Mouse (Mus musculus): ENCODE measurements around the gene Smad3. TPM values are rescaled to one million over a fixed set of nuclear protein-coding genes. Genes with fewer than 3 reads are reported as not detected.

The Smad3 gene
- total RNA-seq, 2 experiments from 2014 or later: 5.0 to 13.2 TPM

DNA sequence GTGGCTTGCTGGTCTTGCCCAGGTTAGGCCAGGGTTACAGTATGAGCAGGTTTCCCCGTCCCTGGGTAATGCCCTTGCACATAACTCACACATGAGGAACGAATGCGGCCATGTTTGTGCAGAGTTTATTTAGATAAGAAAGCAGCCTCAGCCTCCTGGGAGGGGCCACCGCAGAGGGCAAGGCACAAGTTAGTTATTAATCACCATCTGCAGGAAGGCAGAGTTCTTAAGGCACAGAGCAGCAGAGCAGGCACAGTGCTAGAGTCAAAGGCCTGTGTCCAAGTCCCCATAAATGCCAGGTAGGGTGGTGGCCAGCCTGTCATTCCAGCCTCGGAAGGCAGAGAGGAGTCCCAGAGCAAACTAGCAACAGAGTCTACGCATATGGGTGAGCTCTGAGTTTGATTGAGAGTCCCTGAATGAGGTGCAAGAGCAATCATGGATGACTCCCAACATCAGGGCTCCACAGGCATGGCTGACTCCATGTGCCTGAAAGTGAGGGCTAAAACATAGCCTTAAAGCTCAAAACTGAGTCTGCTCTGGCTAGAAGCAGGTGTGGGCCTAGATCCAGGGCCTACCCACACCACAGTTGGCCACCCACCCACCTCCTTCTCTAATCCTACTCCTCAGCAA lies 17.2 kb upstream of the Smad3 start:
- ATAC-seq (replicated peaks; ENCODE audit: low FRiP score, poor library complexity, severe bottlenecking): peak; percentile 58; the same call in 1 of the 2 replicates

DNA sequence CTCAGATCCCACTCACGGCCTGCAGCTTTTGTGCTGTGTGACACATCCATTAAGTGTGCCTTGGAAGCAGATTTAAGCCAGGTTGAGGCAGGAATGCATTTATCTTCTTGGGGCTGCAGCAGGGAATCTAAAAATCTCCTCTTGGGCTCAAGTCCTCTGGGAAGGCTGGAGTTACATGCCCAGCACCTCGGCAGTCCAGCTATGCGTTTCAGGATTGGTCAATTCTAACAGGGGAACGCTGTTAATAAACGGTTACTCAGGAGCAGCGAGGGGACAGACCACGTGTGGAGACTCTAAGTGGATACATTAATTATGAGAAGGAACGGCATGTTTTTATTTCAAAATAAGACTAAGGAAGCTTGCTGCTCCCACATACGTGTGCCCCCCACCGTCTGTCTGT lies 14.7 kb upstream of the Smad3 start:
- no peak for ATAC-seq (replicated peaks; ENCODE audit: low FRiP score, poor library complexity, severe bottlenecking)

DNA sequence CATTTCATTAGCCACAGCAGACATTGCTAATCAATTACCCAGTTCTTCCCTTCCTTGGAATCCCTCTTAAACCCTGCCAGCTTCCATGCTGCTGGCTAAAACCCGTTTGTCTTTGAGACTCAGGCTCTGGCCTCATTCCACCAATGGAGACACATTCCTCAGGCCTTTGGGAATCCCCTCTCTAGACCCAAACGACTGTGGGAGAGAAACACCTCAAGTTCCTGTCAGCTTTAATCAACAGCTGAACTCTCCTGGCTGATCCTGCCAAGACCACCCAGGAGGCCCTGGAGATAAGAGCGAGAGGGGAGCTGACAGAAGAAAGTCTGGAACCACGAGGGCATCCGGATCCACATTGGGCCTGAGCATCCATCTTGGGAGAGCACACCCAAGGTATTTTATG lies 13.9 kb upstream of the Smad3 start:
- no peak for ATAC-seq (replicated peaks; ENCODE audit: low FRiP score, poor library complexity, severe bottlenecking)

DNA sequence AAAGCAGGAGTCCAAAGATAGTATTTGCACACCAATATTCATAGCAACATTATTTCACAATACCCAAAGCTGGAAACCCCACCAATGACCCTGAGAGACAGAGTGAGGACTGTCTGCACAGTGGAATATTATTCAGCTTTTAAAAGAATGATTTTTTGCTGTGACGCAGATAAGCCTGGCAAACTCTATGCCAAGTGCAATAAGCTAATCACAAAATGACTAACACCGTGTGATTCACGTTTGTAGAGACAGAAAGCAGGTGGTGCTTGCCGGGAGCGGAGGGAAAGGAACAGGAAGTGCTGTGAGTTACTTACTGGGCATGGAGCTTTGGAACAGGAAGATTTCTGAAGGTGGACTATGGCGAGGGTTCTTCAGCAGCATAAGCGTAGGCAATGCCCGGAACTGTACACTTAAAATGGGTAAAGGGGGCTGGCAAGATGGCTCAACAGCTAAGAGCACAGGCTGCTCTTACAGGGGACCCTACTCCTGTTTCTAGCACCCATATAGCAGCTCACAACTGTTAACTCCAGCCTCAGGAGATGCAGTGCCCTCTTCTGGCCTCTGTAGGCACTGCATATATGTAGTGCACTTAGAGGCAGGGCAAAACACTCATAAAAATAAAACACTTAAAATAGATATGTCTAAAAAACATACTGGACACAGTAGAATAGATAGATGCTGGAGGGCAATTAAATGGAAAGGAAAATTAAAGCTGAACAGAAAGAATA lies 3.7 kb upstream of the Smad3 start:
- no peak for ATAC-seq (replicated peaks; ENCODE audit: low FRiP score, poor library complexity, severe bottlenecking)

DNA sequence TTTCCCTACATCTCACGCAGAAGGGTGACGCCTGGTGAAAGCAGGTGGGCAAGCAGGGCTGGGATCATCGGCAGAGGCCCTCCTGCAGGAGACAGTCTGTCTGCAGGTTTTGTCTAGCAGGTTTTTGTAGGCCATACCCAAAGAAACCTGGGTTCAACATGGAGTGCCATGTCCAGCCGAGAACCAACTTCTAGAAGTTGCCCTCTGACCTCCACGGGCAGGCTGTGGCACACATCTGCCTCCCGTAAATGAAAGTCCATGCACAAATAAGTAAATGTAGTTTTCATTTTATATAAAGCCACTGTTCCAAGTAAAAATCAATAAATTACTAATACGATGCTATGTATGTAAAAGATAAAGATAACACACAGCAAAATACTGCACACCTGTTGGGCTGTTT lies 3.0 kb upstream of the Smad3 start:
- no peak for ATAC-seq (replicated peaks; ENCODE audit: low FRiP score, poor library complexity, severe bottlenecking)

DNA sequence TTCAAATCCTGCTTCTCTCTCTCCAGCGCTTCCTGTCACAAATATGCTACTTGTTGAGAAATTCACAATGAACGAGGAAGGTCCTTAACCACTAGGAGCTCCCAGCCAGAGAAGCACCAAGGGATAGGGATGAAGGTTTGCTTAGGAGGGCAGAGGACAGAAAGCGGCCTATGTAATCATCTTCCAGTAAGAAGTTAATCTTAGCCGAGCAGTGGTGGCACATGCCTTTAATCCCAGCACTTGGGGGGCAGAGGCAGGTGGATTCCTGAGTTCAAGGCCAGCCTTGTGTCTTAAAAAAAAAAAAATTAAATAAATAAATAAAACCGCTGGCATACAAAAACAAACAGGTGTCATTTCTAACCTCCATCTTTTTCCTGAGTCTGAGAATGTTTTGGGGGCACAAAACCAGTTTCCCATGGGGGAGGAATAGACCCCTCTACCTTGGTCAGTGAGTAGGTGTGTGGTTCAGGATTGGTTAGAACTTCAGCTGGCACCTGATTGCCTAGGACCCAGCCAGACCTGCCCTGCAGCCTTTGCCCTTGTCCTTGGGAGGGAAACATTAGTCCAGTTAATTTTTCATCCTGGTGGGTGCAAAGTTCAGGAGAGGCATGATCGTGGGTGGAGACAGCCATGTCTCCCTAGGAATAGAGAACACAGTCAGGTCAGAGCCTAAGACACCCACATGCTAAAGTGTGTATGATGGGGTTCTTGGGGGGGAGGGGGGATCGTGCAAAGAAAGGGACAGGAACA lies 2.4 kb upstream of the Smad3 start:
- ATAC-seq (replicated peaks; ENCODE audit: low FRiP score, poor library complexity, severe bottlenecking): no peak

DNA sequence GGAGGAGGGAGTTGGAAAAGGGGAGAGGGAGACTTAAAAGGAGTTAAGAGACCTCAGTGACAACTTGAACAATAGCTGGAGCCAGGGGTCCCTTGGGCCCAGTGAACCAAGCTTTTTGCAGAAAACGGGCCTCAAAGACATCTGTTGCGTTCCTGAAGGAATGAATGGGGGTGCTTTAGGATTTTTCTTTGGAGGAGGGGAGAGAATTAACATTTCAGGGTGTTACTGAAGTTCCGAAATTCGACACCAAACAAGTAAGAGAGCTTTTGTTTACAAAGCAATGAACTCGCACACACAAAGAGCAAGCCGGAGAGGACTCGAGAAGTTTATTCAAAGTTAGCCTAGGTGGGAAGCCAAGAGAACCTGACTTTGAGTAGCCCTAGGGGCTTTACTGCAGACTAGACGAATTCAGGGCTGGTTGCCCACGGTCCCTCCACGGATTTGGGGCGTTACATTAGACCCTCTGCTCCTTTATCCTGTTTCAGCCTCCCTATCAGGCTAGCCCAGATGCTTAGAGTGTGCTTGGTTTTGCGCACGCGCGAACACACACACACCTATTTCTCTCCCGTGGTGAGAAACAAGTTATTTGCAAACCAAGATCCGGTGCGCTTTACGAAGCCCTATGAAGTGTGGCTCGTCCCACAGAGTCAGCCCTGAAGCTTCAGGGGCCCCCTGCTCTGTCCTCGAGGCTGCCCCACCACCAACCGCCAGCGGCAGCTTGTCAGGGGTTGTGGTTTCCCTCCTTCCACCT lies 1.0 kb upstream of the Smad3 start:
- peak; percentile 55 for ATAC-seq (replicated peaks; ENCODE audit: low FRiP score, poor library complexity, severe bottlenecking)

DNA sequence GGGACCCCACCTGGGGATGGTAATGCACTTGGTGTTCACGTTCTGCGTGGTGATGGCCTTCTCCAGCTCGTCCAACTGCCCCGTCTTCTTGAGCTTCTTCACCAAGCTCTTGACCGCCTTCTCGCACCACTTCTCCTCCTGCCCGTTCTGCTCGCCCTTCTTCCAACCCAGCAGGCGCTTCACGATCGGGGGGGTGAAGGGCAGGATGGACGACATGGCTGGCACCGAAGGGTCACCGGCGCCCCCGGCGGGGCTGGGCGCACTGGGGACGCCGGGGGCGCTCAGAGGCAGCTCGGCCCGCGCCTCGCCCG lies 377 bp downstream of the Smad3 start:
- no peak for ATAC-seq (replicated peaks; ENCODE audit: low FRiP score, poor library complexity, severe bottlenecking)

DNA sequence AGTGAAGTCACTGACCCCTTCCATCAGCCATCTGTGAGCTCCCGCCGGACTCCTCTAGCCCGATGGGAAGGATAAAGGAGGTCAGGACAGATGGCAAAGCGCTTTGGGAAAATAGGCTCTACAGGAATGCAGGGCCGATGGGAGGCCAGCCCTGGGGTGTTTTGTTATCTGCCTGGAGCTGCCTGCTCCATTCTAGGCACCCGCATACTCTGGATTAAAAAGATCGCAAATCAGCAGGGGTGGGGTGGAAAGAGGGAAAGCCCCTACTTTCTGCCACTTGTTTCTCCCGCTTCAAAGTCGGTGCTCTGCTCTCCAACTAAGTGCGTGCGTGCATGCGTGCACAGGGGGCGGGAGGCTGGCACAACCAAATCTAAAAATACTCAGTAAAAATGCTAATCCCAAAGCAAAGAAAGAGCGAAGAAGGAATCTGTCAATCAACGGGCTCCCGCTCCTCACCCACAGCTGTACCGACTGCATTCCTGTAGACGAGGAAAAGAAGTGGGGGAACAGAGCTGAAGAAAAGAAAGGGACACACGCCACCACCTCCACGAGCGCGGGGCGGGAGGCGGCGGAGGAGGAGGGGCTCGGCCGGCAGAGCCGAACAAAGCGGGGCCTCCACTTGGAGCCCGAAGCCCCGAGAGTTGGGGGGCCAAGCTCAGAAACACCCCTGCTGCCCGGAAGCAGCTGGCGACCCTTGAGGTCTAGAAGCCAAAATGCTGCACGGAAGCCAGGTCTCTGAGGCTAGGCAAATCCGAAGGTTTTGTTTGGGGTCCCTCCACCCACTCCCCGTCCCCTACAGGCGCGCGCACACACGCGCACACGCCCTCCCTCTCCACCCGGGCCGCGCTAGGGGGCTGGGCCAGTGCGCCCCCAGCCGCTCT lies 973 bp downstream of the Smad3 start:
- ATAC-seq (replicated peaks; ENCODE audit: low FRiP score, poor library complexity, severe bottlenecking): no peak

DNA sequence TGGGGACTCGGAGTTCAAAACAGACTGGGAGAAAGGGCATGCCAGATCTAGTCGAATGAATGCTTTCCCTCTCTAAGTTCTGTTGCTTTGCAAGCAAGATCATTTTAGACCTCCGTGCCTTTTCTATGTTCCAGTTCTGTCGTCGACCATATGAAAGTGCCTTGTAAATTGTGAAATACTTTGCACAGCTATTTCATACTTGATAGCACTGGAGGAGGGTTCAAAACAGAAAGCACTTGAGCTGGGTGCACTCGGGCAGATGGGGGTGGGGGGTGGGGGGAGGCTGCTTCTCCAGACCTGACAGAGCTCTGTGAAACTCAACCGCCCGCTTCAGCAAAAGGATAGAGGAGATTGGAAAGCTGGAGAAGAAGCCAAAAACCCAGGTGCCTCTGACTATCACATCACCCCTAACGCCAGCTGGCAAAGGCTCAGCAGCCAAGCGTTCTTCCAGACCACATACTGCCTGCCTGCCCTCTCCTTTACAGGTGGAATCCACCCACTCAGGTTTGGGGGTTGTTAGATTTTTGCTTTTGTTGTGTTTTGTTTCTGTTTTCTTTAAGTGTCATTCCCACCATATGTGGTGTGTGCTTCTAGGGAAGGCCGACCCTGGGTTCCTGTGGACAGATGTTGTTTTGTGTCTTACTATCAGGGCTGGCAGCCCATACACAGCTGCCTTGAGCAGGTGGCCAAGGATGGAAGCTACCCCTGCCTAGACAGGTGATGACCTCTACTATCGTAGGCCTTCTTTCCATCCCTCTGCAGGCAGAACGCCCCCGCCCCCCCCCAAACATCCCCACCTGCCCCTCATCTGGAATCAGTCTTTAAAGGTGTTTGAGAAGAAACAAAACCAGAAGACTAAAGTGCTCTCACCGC lies 1.9 kb downstream of the Smad3 start:
- ATAC-seq (replicated peaks; ENCODE audit: low FRiP score, poor library complexity, severe bottlenecking): no peak

DNA sequence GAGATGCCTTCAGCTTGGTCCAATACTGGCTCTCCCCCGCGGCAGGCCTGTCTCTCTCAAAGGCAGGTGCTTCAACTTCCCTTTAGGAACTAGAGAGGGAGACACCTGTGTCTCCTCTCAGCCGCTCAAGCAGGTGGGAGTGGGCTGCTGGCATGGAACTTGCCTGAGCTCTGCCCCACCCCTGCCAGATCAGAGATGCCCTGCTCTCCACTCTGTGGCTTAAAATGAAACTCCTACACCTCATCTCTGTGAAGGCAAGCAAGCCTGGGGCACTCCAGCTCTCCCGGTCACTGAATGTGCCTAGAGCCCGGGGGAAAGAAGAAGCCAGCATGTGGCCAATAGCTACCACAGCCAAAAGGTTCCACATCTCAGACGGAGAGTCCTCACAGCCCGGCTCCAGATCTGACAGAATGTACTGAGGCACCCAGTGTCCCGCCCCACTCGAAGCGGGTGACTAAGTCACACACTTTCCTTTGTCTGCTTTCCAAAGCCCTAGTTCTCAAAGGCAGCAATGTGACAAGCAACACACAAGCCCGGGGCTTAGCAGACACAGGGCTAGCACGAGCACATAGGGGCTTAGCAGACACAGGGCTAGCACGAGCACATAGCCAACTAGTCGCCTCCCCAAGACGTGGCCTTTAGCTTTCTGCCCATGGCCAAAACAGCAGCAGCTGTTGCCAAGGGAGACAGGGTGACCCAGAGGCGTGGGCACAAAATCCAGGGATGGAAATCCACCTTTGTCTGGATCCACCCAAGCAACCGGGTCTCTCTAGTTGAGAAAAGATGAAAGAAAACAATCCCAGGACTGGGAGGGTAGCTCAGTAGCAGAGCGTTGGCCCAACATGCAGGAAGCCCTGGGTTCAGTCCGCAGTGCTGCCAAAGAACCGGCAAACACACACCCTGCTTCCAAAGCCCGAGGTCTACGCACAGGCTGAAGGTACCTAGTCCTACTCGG lies 3.0 kb downstream of the Smad3 start:
- no peak for ATAC-seq (replicated peaks; ENCODE audit: low FRiP score, poor library complexity, severe bottlenecking)

DNA sequence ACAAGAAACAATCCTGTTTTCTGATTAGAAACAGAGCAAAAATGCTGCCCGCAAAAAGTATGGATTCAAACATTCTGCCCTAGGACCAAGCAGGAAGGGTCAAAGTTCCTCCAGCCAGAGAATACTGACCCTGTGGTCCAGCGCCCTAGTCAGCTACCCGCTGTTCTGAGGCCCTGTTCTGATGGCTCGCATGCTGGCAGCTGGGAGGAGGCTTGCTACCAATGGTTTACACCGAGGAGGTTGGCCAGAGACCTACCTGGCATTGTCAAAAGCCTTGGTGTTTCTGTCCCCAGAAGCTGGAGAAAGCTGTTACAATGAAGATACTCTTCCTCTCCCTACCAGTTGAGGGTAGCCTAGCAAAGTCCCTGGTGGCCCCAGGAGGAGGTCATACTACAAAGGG lies 3.8 kb downstream of the Smad3 start:
- ATAC-seq (replicated peaks; ENCODE audit: low FRiP score, poor library complexity, severe bottlenecking): no peak

DNA sequence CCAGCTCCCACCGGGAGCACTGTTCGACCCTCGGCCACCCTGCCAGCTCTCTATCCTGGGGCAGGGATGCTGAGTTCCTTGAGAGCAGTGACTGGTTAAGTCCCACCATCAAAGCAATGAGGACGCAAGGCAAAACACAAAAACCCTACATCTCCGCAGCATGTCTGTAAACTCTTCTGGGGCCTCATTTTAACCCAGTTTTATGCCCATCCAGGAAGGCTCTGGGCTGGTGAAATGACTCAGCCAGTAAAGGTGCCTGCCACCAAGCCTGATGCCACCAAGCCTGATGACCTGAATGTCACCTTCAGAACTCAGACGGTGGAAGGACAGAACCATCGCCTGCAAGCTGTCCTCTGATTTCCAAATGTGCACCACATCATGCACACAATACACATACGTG lies 4.4 kb downstream of the Smad3 start:
- no peak for ATAC-seq (replicated peaks; ENCODE audit: low FRiP score, poor library complexity, severe bottlenecking)

DNA sequence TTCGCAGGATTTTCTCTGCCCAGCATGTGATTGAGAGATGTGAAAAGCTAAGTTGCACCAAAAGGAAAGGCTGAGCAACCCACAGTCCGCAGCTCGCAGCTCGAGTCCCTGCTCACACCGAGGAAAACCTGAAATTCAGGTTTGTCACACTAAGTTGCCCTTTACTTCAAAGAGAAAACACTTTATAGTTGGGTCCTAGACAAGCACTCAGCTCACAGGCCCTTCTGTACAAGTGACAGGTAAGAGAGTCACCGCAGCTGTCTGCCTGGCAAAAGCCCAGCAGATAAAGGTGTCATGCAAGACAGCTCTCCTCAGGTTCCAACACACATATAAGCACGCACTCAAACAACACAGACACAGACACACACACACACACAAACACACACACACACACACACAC lies 5.2 kb downstream of the Smad3 start:
- no peak for ATAC-seq (replicated peaks; ENCODE audit: low FRiP score, poor library complexity, severe bottlenecking)

DNA sequence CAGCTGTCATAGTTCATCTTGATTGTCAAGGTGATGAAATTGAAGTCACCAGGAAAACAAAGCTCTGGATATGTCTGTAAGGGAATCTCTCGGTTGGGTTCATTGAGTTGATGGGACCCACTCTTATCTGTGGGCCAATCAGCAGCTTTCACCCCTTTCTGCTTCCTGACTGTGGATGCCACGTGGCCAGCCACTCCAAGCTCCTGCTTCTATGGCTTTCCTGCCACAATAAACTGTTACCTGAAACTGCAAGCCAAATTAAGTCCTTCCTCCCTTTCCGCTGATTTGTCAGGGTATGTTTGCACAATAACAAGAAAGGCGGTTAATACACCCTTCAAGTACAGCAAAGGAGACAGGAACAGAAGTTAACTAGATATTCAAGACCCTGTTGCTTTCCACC lies 6.5 kb downstream of the Smad3 start:
- no peak for ATAC-seq (replicated peaks; ENCODE audit: low FRiP score, poor library complexity, severe bottlenecking)

DNA sequence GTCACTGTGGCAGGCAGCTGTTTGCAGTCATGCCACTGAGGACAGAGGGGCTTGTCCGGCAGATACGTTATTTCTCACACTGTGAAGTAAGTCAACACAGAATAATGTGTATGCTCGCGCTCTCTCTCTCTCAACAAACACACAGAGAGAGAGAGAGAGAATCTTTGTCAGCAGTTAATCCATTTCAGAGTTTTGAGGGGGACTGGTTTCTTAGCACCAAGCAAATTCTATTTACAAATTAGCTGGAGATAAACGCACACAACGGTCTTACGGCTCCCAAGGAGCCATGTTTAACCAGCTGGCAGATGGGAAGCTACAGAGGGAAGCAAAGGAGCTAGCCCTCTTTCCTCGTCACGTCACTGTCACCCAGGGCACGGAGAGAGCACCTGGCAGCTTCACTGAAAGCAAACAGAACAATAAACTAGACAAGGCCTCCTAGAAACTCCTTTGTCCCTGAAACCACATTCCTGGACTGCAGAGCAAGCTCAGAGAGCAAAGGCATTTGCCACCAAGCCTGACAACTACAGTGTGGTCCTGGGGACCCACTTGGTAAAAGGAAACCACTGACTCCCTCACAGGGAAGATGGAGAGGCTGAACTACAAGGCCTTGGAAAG lies 7.3 kb downstream of the Smad3 start:
- no peak for ATAC-seq (replicated peaks; ENCODE audit: low FRiP score, poor library complexity, severe bottlenecking)

DNA sequence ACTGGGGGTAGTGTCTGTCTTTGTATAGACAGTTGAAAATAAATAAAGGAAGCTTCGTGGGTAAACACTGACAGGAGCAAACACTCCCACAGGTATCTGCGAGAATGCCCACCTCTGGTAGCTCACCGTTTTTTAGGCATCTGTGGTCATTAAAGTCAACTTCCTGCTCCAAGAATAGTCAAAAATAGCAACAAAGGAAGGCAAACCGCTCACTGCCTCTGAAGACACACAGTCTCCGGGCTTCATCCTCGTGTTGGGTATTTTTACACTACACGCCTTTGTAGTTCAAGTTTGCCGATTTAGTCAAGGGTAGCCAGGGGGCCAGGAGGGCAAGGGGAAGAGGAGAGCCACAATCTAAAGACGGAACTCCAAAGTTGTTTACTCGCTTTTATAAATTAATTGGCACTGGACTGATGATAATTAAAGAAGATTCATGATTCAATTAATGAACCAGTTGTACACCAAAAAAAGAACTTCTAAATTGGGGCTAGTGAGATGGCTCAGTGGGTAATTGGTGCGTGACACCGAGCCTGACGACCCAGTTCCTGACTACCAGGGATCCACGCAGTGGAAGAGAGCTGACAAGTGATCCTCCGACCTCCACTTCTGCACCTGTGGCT lies 8.4 kb downstream of the Smad3 start:
- no peak for ATAC-seq (replicated peaks; ENCODE audit: low FRiP score, poor library complexity, severe bottlenecking)
